Mouse (Mus musculus) lung, embryonic 14.5 days (tissue): ENCODE measurements around the gene Fam228b. TPM values are rescaled to one million over a fixed set of nuclear protein-coding genes. Genes with fewer than 3 reads are reported as not detected.
A peak's percentile ranks its signal among the peaks of the same experiment; 100 is the strongest.

Source experiments
- ATAC-seq: fragments of 200-750 bp; cut with Nextera tagmentation; 2 replicates; pipeline ENCODE4 v1.8.0; 2017; ENCODE audit warnings: mild to moderate bottlenecking, moderate TSS enrichment, moderate library complexity; ENCODE audit not compliant: insufficient read depth
- DNase-seq: peaks from one replicate; pipeline ENCODE4 v3.0.0-alpha.2; 2015
- H3K27ac ChIP-seq: fragments of 300-500 bp; sonication (generic); 2 replicates; pipeline ENCODE4 v1.5.1; 2014; ENCODE audit warnings: low read depth, mild to moderate bottlenecking, moderate library complexity
- H3K27me3 ChIP-seq: fragments of 300-500 bp; sonication (generic); 2 replicates; pipeline ENCODE4 v1.6.1; 2014; ENCODE audit warnings: low read length, control low read depth; ENCODE audit not compliant: insufficient read depth
- H3K36me3 ChIP-seq: fragments of 300-500 bp; sonication (generic); 2 replicates; pipeline ENCODE4 v1.6.1; 2014; ENCODE audit warnings: control low read depth; ENCODE audit not compliant: insufficient read depth
- H3K4me1 ChIP-seq: fragments of 300-500 bp; sonication (generic); 2 replicates; pipeline ENCODE4 v1.6.1; 2014; ENCODE audit warnings: antibody characterized with exemption, control low read depth; ENCODE audit not compliant: insufficient read depth
- H3K4me2 ChIP-seq: fragments of 300-500 bp; sonication (generic); 2 replicates; pipeline ENCODE4 v1.6.1; 2014; ENCODE audit warnings: mild to moderate bottlenecking
- H3K4me3 ChIP-seq: fragments of 300-500 bp; sonication (generic); 2 replicates; pipeline ENCODE4 v1.5.1; 2014; ENCODE audit warnings: low read depth, low read length
- H3K9ac ChIP-seq: fragments of 300-500 bp; sonication (generic); 2 replicates; pipeline ENCODE4 v1.6.1; 2014
- H3K9me3 ChIP-seq: fragments of 300-500 bp; sonication (generic); 2 replicates; pipeline ENCODE4 v1.6.1; 2016; ENCODE audit warnings: low read depth, low read length, control low read depth
- CTCF ChIP-seq: IDR thresholded peaks from 2 replicates; pipeline ENCODE4 v1.5.1; 2016; ENCODE audit warnings: antibody characterized with exemption, low read depth
- WGBS: fragments of 180-500 bp; shearing (Covaris S2); extraction: QIAGEN DNeasy Blood & Tissue Kit; methylation state at CpG from one replicate; pipeline ENCODE4 v1.1.7; 2014; 5-methylcytosine and 5-hydroxymethylcytosine counted together
- polyA plus RNA-seq: library from polyadenylated mRNA; unstranded; fragments of >200 nt; fragmentation: Nextera tagmentation; extraction: Ambion mirVana; gene quantifications from 2 replicates; pipeline ENCODE4 v1.2.1, GENCODE M21; 2014

Gene Fam228b
- polyA plus RNA-seq, 1 experiment from 2014 or later, result 1.6 TPM

DNA sequence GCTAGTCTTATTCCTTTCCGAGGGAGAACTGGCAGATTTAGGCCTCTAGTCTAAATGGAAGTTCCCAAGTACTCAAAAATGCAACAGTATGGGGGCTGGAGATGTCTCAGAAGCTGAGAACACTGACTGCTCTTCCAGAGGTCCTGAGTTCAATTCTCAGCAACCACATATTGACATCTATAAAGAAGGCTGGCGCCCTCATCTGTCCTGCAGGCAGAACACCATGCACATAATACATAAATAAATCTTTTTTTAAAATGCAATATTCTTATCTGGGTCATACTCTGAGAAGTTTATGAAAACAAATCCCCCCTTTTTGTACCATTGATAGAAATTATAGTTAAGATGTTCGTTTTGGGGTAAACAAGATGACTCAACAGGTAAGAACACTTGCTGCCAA lies 26.9 kb downstream of the Fam228b start:
- DNase-seq, result no peak
- 77% methylated on average over 3 of the region's 3 CpGs for WGBS
- no peak overlapping the region for H3K4me3 ChIP-seq
- H3K9ac ChIP-seq, result no peak overlapping the region
- H3K4me2 ChIP-seq, result no peak overlapping the region
- H3K27ac ChIP-seq, result no peak overlapping the region
- no peaks in the 10 kb centered on the region for H3K27me3 ChIP-seq
- no peak for TF ChIP-seq CTCF
- H3K9me3 ChIP-seq, result no peaks in the 10 kb centered on the region
- no peaks in the 10 kb centered on the region for H3K4me1 ChIP-seq
- H3K36me3 ChIP-seq, result no peaks in the 10 kb centered on the region
- no peak for ATAC-seq

DNA sequence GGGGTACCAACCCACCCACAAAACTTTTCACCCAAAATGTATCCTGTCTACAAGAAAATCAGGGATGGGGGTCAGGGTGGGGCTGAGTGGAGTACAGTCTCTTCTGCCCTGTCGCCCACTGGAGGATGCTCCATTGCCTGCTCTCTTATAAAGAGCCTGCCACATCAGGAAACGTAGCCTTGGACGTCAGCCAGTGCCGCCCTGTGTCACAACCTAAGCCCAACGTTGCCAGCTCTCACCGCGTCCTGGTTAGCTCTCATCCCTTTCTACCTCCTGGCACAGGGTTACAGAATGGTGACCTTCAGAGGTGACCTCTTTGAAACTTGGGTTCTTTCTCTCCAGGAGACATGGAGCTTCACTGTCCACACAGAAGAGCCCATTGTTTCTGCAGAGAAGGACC lies 28.2 kb downstream of the Fam228b start:
- no peaks in the 10 kb centered on the region for H3K4me1 ChIP-seq
- H3K9ac ChIP-seq, result no peak overlapping the region
- DNase-seq, result no peak
- H3K4me2 ChIP-seq, result no peak overlapping the region
- H3K4me3 ChIP-seq, result no peak overlapping the region
- no peaks in the 10 kb centered on the region for H3K27me3 ChIP-seq
- TF ChIP-seq CTCF, result no peak
- H3K36me3 ChIP-seq, result no peaks in the 10 kb centered on the region
- 80% methylated on average over 7 of the region's 7 CpGs for WGBS
- no peak for ATAC-seq
- H3K9me3 ChIP-seq, result no peaks in the 10 kb centered on the region
- H3K27ac ChIP-seq, result no peak overlapping the region

DNA sequence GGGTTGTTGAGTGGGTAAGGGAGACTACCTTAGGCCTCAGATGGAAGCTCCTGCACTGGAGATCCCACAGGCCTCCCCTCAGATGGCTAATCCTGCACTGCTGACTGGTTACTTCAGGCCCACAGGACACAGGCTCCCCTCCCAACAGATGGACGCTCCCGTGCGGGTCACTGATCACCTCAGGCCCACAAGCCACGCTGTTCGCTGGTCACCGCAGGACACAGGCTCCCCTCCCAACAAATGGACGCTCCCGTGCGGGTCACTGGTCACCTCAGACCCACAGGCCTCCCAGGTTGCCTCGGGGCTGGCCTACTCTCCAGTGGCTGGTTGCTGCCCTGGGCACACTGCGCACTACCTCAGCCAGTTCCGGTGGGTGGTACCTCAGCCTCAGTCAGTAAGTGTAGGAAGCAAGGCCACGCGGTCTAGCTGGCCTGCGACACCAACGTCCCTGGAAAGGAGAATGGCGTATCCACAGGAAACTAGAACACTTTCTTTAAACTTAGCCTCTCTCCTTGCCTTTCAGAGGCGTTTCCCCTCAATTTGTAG lies 31.0 kb downstream of the Fam228b start, which contains the start of gene Fam228a:
Fam228a (minus strand) TSS at position 400 of the 546 bp plus-strand sequence.
- Histone ChIP-seq H3K9ac (no peak within 1 kb of the TSS), H3K27ac (no peak within 1 kb of the TSS), H3K36me3 (no peaks in the 10 kb centered on the region), H3K4me2 (no peak within 1 kb of the TSS), H3K9me3 (no peaks in the 10 kb centered on the region), H3K27me3 (no peaks in the 10 kb centered on the region), H3K4me1 (no peaks in the 10 kb centered on the region), H3K4me3 (no peak within 1 kb of the TSS)
- no peak for DNase-seq
- TF ChIP-seq CTCF, result no peak
- no peak for ATAC-seq
- WGBS, result 89% methylated on average over 18 of the region's 18 CpGs

DNA sequence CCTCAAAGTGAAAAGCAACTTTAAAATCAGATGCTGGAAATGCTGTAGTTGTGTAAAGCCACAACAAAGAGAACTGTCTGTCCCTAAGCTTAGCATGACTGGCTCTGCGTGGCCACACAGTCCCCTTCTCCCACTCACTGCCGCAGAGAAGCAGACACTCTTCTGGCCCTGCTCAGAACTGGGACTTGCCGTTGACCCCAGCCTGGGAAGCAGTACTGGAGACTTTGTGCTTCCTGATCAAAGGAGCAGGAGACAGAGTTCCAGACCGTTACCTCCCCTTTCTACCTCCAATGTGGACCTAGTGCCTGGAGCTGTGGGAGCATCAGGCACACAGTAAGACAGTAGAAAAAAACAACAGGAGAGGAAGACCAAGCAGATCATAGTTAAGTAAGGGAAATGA lies 36.7 kb downstream of the Fam228b start:
- H3K4me3 ChIP-seq, result no peak overlapping the region
- WGBS, result 49% methylated on average over 4 of the region's 4 CpGs
- H3K27ac ChIP-seq, result no peak overlapping the region
- no peaks in the 10 kb centered on the region for H3K9me3 ChIP-seq
- H3K4me1 ChIP-seq, result no peaks in the 10 kb centered on the region; the same call in 1 of the 2 replicates
- no peak overlapping the region for H3K9ac ChIP-seq
- TF ChIP-seq CTCF, result no peak
- H3K4me2 ChIP-seq, result no peak overlapping the region
- DNase-seq, result no peak
- H3K36me3 ChIP-seq, result no peaks in the 10 kb centered on the region
- no peaks in the 10 kb centered on the region for H3K27me3 ChIP-seq
- ATAC-seq, result no peak

- no peaks in the 10 kb centered on the region for H3K9me3 ChIP-seq
- peak; percentile 52 for DNase-seq
- H3K4me1 ChIP-seq, result no peaks in the 10 kb centered on the region; the same call in 1 of the 2 replicates
- H3K4me2 ChIP-seq, result no peak overlapping the region
- peak; percentile 65 for ATAC-seq
- no peak overlapping the region for H3K27ac ChIP-seq
- WGBS, result 42% methylated on average over 4 of the region's 4 CpGs
- H3K27me3 ChIP-seq, result no peaks in the 10 kb centered on the region
- H3K36me3 ChIP-seq, result no peaks in the 10 kb centered on the region
- no peak overlapping the region for H3K9ac ChIP-seq
- TF ChIP-seq CTCF, result no peak
- H3K4me3 ChIP-seq, result no peak overlapping the region
Observed at GRCm38 (mm10) chr12:4731629-4732028, 37.4 kb downstream of the Fam228b start.

DNA sequence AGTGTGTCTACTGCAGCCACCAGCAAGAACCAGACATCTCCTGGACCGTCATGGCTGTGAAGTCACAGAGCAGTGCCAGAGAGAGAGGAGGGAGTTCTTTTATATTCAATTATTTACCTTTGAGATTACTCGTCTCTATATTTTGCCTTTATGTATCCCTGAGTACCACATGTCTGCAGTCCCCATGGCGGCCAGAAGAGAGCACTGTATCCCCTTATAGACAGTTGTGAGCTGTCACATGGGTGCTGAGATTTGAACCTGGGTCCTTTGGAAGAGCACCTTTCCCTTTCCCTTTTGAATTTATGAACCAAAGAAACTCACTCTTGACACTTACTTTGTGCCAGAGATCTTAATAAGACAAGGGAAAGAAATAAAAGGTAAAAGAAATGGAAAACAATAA lies 39.9 kb downstream of the Fam228b start:
- ATAC-seq (no peak), DNase-seq (no peak)
- H3K9me3 ChIP-seq, result no peaks in the 10 kb centered on the region
- H3K9ac ChIP-seq, result no peak overlapping the region
- H3K4me1 ChIP-seq, result no peaks in the 10 kb centered on the region; the same call in 1 of the 2 replicates
- H3K27ac ChIP-seq, result no peak overlapping the region
- H3K27me3 ChIP-seq, result no peaks in the 10 kb centered on the region
- no peak overlapping the region for H3K4me3 ChIP-seq
- 0 out of 2 replicates have a peak, but pooled peaks have one; percentile 3 for TF ChIP-seq CTCF
- no peaks in the 10 kb centered on the region for H3K36me3 ChIP-seq
- WGBS, result 84% methylated on average over 3 of the region's 3 CpGs
- no peak overlapping the region for H3K4me2 ChIP-seq

DNA sequence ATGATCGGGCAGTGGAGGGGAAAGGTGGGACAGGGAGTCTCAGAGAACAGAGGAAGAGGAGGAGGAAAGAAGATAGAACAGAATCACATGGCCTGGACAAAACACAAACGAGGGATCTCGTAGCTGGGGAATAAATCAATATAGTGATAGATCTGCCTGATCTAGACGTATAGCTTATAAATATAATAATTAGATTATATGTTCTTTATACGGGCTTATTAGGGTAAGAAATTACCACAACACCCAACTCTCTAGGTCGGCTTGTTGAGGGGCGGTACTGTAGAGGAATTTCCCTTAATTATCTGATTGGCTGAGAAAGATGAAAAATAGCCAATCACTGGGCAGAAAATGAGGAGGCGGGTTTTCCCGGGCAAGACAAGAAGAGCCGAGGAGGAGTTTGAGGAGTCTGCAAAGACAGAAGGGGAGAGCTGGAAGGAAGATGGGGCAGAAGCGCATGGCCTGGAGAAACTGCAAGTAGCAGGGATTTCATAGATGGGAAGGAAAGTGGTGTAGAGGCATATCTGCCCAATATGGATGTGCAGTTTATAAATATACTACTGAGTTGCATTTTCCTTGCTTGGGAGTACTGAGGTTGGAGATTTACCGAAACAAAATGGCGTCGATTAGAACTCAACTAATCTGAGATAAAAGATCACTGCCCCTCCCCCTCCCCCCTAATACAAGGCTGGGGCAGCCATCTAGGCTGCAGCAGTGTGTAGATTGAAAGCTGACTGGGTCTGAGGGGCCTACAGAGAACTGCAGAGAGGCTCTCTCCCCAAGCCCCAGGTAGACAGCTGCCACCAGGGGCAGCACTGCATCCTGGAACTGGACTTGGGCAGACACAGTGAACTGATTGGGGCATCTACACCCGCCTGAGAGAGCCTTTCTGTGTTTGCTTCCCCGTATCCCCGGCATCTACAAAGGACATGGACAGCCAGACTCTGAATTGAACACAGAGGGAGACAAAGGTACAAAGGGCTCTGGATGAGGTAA lies 49.0 kb downstream of the Fam228b start:
- no peak overlapping the region for H3K4me3 ChIP-seq
- 71% methylated on average over 17 of the region's 17 CpGs for WGBS
- H3K36me3 ChIP-seq, result peaks cover 7% of the 10 kb centered on the region; the same call in 1 of the 2 replicates
- H3K4me1 ChIP-seq, result no peaks in the 10 kb centered on the region
- no peaks in the 10 kb centered on the region for H3K27me3 ChIP-seq
- 0 out of 2 replicates have a peak, but pooled peaks have one; percentile 17 for ATAC-seq
- TF ChIP-seq CTCF, result peak; percentile 25; the same call in 1 of the 2 replicates
- H3K4me2 ChIP-seq, result no peak overlapping the region
- H3K9ac ChIP-seq, result no peak overlapping the region
- H3K9me3 ChIP-seq, result no peaks in the 10 kb centered on the region
- H3K27ac ChIP-seq, result no peak overlapping the region
- peak; percentile 27 for DNase-seq
